Mouse (Mus musculus) thymus, postnatal 25 days (tissue): ENCODE measurements around the gene Gabpa.

ENCODE experiments used
- DNase-seq: peaks from one replicate; pipeline ENCODE4 v3.0.0; 2022

Gene Gabpa

GRCm38 (mm10) chr16:84873805-84874204 is 39.1 kb downstream of the Gabpa start:
- DNase-seq = no peak

GRCm38 (mm10) chr16:84875012-84875717 is 40.4 kb downstream of the Gabpa start:
- DNase-seq = no peak

DNA sequence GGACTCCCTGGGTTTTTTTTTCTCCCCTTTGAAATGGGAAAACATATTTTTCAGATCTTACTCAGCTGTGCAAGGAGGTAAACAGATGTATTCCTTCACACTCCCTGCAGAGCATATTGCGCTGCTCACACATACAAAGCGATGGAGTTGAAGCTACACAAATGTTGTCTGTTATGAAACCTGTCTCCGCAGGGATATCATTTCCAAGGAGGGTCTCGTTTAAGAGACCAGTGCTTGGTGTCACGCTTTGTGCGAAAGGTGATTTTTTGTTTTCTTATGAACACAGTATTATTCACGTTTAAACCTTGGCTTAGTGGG is 41.0 kb downstream of the Gabpa start:
- DNase-seq = no peak

DNA sequence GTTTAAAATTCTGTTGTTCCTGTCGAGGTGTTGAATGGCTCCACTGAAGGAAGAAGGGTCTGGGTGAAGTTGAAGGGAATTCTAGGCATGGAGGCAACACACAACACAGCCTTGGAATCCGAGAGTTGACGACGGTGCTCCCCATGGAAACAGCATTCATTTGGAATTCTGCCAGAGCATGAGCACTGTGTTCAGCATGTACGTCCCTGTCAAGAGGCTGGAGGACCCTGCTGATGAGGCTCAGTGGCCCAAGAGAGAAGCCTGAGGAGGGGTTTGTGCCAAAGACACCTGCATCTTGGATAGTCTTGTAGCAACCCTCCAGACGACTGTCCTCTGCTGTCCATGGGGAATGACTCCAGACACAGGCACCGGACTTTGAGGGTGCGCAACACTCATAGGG is 41.4 kb downstream of the Gabpa start:
- DNase-seq = no peak

DNA sequence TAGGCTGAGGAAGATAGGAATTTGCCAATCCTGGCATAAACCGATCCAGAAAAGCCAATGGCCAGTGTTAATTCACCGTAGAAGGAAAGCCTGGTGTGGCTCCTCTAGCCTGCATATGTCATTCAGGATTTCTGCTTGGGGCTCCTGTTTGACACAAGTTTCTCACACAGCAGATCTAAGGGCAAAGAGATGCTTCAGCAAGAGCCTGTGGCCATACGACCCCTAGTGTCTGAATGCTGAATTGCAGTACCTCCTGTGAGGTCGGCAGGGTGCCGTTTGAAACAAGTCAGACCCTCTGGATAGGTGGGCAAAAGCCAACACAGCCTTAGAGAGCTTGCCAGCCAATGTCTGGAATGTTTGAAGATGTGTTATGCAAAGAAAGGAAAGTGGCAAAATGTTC is 44.4 kb downstream of the Gabpa start:
- peak; percentile 60 for DNase-seq

DNA sequence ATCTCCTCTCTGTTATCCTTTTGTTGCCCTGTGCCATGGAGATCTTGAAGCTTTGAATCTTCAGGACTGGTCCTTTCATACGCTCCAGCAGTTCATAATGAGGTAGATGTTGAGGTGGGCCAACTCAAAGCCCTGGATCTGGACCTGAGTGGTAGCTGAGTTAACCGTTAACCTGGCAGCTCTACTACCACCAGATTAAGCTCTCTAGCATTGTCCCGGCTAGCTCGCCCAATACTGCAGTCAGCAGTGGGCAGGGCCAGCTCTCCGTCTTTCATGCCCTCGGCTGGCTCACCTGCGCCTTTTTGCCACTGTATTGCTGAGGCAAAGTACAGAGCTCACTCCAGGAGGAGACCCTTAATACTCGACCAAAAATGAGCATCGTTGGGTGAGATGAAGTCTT is 46.4 kb downstream of the Gabpa start:
- DNase-seq = no peak

DNA sequence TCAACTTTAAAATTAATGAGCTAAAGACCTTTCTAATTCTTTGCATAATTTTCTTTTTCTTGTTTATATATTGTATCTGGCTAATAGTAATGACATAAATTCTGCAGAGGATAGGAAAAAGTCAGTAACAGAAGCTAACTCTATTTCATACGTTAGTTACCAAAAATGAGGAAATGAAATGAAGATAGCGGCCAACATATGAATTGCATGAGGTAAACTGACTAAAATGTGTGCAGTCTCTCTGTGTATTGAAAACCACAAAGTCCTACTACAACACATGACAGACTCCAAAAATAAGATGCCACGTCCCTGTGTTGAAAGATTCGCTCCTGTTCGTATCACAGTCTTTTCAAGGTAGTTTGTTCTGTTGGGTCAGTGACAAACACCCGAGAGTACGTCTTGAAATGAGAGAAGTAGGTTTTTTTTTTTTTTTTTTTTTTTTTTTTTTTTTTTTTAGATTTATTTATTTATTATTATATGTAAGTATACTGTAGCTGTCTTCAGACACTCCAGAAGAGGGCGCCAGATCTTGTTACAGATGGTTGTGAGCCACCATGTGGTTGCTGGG is 47.1 kb downstream of the Gabpa start:
- no peak for DNase-seq

DNA sequence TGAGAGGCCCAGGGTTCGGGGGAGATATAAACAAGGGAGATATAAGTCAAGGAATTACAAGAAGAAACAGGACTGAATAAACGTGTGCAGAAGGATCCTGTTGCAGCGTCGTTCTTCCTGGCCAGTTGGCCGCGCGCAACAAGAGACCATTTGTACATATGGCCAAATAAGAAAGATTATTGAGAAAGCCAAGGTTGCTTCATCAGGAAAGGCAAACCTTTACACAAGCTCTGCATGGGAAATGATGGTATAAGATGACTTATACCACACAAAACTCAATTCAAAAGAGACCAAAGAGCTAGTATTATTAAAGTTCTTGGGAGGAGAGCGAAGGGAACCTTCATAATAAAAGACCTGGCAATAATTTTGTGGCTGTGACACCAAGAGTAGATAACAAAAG is 49.8 kb downstream of the Gabpa start:
- no peak for DNase-seq

- no peak for DNase-seq
Measured at GRCm38 (mm10) chr16:84902995-84903394, 68.3 kb downstream of the Gabpa start.

- no peak for DNase-seq
Measured at GRCm38 (mm10) chr16:84911477-84912165, 76.9 kb downstream of the Gabpa start.
